Mouse (Mus musculus) heart, postnatal 0 days (tissue): ENCODE measurements at regions not wholly inside any gene's neighbourhood (a gene's known extent, or its start where the extent isn't known, plus 50 kb on each side); places are given as distances from the start of the nearest gene placed in this dataset.

Source experiments
- ATAC-seq: fragments of 200-750 bp; cut with Nextera tagmentation; 2 replicates; pipeline ENCODE4 v1.8.0; 2017; ENCODE audit warnings: low read depth, moderate number of reproducible peaks, moderate library complexity; ENCODE audit not compliant: insufficient read depth
- DNase-seq: peaks from one replicate; pipeline ENCODE4 v3.0.0-alpha.2; 2016; ENCODE audit warnings: low spot score
- H3K27ac ChIP-seq: fragments of 300-500 bp; sonication (generic); 2 replicates; pipeline ENCODE4 v1.5.1; 2014; ENCODE audit warnings: low read depth, mild to moderate bottlenecking
- H3K27me3 ChIP-seq: fragments of 300-500 bp; sonication (generic); 2 replicates; pipeline ENCODE4 v1.6.1; 2014; ENCODE audit warnings: low read length, mixed read lengths; ENCODE audit not compliant: control insufficient read depth, insufficient read depth
- H3K36me3 ChIP-seq: fragments of 300-500 bp; sonication (generic); replicated peaks from 2 replicates; pipeline ENCODE4 v1.6.1; 2014; ENCODE audit warnings: low read length, mixed read lengths; ENCODE audit not compliant: control insufficient read depth, insufficient read depth
- H3K4me1 ChIP-seq: fragments of 300-500 bp; sonication (generic); 2 replicates; pipeline ENCODE4 v1.6.1; 2014; ENCODE audit warnings: antibody characterized with exemption; ENCODE audit not compliant: control insufficient read depth, insufficient read depth
- H3K4me2 ChIP-seq: fragments of 300-500 bp; sonication (generic); 2 replicates; pipeline ENCODE4 v1.6.1; 2014; ENCODE audit warnings: low read depth, mild to moderate bottlenecking, low read length, moderate library complexity
- H3K4me3 ChIP-seq: fragments of 300-500 bp; sonication (generic); 2 replicates; pipeline ENCODE4 v1.5.1; 2014; ENCODE audit warnings: low read depth, low read length
- H3K9ac ChIP-seq: fragments of 300-500 bp; sonication (generic); replicated peaks from 2 replicates; pipeline ENCODE4 v1.6.1; 2014; ENCODE audit warnings: low read depth, low read length, mixed read lengths
- H3K9me3 ChIP-seq: fragments of 300-500 bp; sonication (generic); replicated peaks from 2 replicates; pipeline ENCODE4 v1.6.1; 2016; ENCODE audit warnings: low read length; ENCODE audit not compliant: control insufficient read depth
- CTCF ChIP-seq: IDR thresholded peaks from 2 replicates; pipeline ENCODE4 v1.5.1; 2016; ENCODE audit warnings: antibody characterized with exemption, control low read depth, low read depth
- EP300 ChIP-seq: IDR thresholded peaks from 2 replicates; pipeline ENCODE4 v1.6.1; 2016; ENCODE audit warnings: antibody characterized with exemption, low read depth
- WGBS: fragments of 180-500 bp; shearing (Covaris S2); extraction: QIAGEN DNeasy Blood & Tissue Kit; methylation state at CpG from one replicate; pipeline ENCODE4 v1.1.7; 2014; 5-methylcytosine and 5-hydroxymethylcytosine counted together

GRCm38 (mm10) chr4:80691774-80692485 lies 142.0 kb upstream of the Tyrp1 start:
- H3K9ac ChIP-seq, result no peak overlapping the region
- 81% methylated on average over 3 of the region's 3 CpGs for WGBS
- ATAC-seq, result no peak

GRCm38 (mm10) chr4:80712698-80713097 lies 121.2 kb upstream of the Tyrp1 start:
- Histone ChIP-seq H3K9ac (no peak overlapping the region), H3K4me3 (no peak overlapping the region), H3K4me2 (no peak overlapping the region), H3K9me3 (no peaks in the 10 kb centered on the region), H3K27me3 (no peaks in the 10 kb centered on the region), H3K27ac (no peak overlapping the region), H3K36me3 (no peaks in the 10 kb centered on the region), H3K4me1 (no peaks in the 10 kb centered on the region)
- ATAC-seq (no peak), DNase-seq (no peak)
- TF ChIP-seq CTCF, result no peak
- no peak for TF ChIP-seq EP300
- 65% methylated on average over 2 of the region's 2 CpGs for WGBS

More at GRCm38 (mm10) chr4:80691774-80692485, 142.0 kb upstream of the Tyrp1 start:
- H3K4me1 ChIP-seq, result no peaks in the 10 kb centered on the region
- TF ChIP-seq CTCF (no peak), EP300 (no peak)
- H3K27ac ChIP-seq, result no peak overlapping the region
- H3K4me2 ChIP-seq, result no peak overlapping the region
- no peaks in the 10 kb centered on the region for H3K9me3 ChIP-seq
- H3K4me3 ChIP-seq, result no peak overlapping the region
- no peaks in the 10 kb centered on the region for H3K36me3 ChIP-seq
- H3K27me3 ChIP-seq, result no peaks in the 10 kb centered on the region
- DNase-seq, result no peak

- Histone ChIP-seq H3K27ac (no peak overlapping the region), H3K4me3 (no peak overlapping the region), H3K4me1 (no peaks in the 10 kb centered on the region), H3K27me3 (no peaks in the 10 kb centered on the region), H3K9ac (no peak overlapping the region), H3K4me2 (no peak overlapping the region), H3K36me3 (no peaks in the 10 kb centered on the region), H3K9me3 (no peaks in the 10 kb centered on the region)
- DNase-seq (no peak), ATAC-seq (no peak)
- TF ChIP-seq EP300 (no peak), CTCF (no peak)
- 30% methylated on average over 1 of the region's 1 CpGs for WGBS
These were observed 88.8 kb upstream of the Tyrp1 start for GRCm38 (mm10) chr4:80744975-80745734.

- Histone ChIP-seq H3K4me3 (no peak overlapping the region), H3K27ac (no peak overlapping the region), H3K9ac (no peak overlapping the region), H3K9me3 (no peaks in the 10 kb centered on the region), H3K36me3 (no peaks in the 10 kb centered on the region), H3K4me1 (no peaks in the 10 kb centered on the region), H3K4me2 (no peak overlapping the region), H3K27me3 (no peaks in the 10 kb centered on the region)
- WGBS, result 74% methylated on average over 6 of the region's 6 CpGs
- ATAC-seq (no peak), DNase-seq (no peak)
- TF ChIP-seq CTCF (no peak), EP300 (no peak)
These were observed 81.7 kb upstream of the Tyrp1 start for GRCm38 (mm10) chr4:80752259-80752658.

DNA sequence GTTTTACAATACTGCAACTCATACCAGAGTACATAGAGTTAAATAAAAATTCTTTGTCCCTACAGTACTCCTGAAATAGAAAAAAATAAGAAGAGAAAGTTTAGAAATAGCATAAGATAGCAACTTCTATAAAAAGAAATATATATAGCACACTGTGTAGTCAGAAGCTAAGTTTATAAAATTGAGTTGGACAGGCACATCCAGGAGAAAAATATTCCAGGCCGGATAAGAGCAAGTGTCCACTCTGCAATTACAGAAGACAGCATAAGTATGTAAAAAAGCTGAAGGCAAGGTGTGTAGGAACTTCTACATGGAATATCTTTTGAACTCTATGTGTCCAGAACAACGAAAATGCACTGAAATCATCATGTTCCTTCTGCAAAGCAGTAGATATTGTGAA lies 77.8 kb upstream of the Tyrp1 start:
- ATAC-seq, result no peak
- Histone ChIP-seq H3K4me1 (no peaks in the 10 kb centered on the region), H3K4me2 (no peak overlapping the region)

More for the DNA sequence above, 77.8 kb upstream of the Tyrp1 start:
- no peak for DNase-seq
- Histone ChIP-seq H3K27ac (no peak overlapping the region), H3K4me3 (no peak overlapping the region), H3K36me3 (no peaks in the 10 kb centered on the region), H3K9me3 (no peaks in the 10 kb centered on the region), H3K9ac (no peak overlapping the region), H3K27me3 (no peaks in the 10 kb centered on the region)
- WGBS, result 61% methylated on average over 2 of the region's 2 CpGs
- TF ChIP-seq EP300, result no peak
- no peak for TF ChIP-seq CTCF
